Mouse (Mus musculus): Measurements from ENCODE around the gene Med12.

The Med12 gene

GRCm38 (mm10) chrX:101273875-101274738, at the start of gene Med12:
Med12 (plus strand) TSS chrX:101274030.
- no peaks in the 10 kb centered on the region for H3K27me3 ChIP-seq (ENCODE audit: insufficient read depth, low read length)
- H3K36me3 ChIP-seq (ENCODE audit: insufficient read depth, low read length) = peaks cover 39% of the 10 kb centered on the region
- no peak for TF ChIP-seq NANOG (IDR thresholded peaks at IDR 0.05; ENCODE audit: borderline replicate concordance, low read length)
- no peak for TF ChIP-seq CTCF (conservative IDR thresholded peaks at IDR 0.05; ENCODE audit: low read length)
- TF ChIP-seq POU5F1 (IDR thresholded peaks at IDR 0.05; ENCODE audit: borderline replicate concordance, low read length) = no peak
- peaks cover 18% of the 10 kb centered on the region for H3K4me1 ChIP-seq (replicated peaks; ENCODE audit: low read depth, low read length)
- peak within 1 kb of the TSS; percentile 81 for H3K4me3 ChIP-seq (replicated peaks; ENCODE audit: low read length)
- no peaks in the 10 kb centered on the region for H3K9me3 ChIP-seq (ENCODE audit: low read length)

GRCm38 (mm10) chrX:101245011-101245410, 28.8 kb upstream of the Med12 start:
- H3K36me3 ChIP-seq (ENCODE audit: insufficient read depth, low read length) = no peaks in the 10 kb centered on the region
- H3K27me3 ChIP-seq (ENCODE audit: insufficient read depth, low read length) = no peaks in the 10 kb centered on the region
- H3K4me3 ChIP-seq (replicated peaks; ENCODE audit: low read length) = no peak overlapping the region
- H3K4me1 ChIP-seq (replicated peaks; ENCODE audit: low read depth, low read length) = peaks cover 17% of the 10 kb centered on the region
- no peak for TF ChIP-seq POU5F1 (IDR thresholded peaks at IDR 0.05; ENCODE audit: borderline replicate concordance, low read length)
- TF ChIP-seq CTCF (conservative IDR thresholded peaks at IDR 0.05; ENCODE audit: low read length) = no peak
- TF ChIP-seq NANOG (IDR thresholded peaks at IDR 0.05; ENCODE audit: borderline replicate concordance, low read length) = no peak
- no peaks in the 10 kb centered on the region for H3K9me3 ChIP-seq (ENCODE audit: low read length)

- H3K27me3 ChIP-seq (ENCODE audit: insufficient read depth, low read length) = peaks cover 3% of the 10 kb centered on the region; the same call in 1 of the 2 replicates
- peak within 1 kb of the TSS; percentile 83 for H3K4me3 ChIP-seq (replicated peaks; ENCODE audit: low read length)
- no peaks in the 10 kb centered on the region for H3K9me3 ChIP-seq (ENCODE audit: low read length)
- peaks cover 37% of the 10 kb centered on the region for H3K4me1 ChIP-seq (replicated peaks; ENCODE audit: low read depth, low read length)
- TF ChIP-seq POU5F1 (IDR thresholded peaks at IDR 0.05; ENCODE audit: borderline replicate concordance, low read length) (no peak), CTCF (conservative IDR thresholded peaks at IDR 0.05; ENCODE audit: low read length) (no peak), NANOG (IDR thresholded peaks at IDR 0.05; ENCODE audit: borderline replicate concordance, low read length) (no peak)
- peaks cover 12% of the 10 kb centered on the region for H3K36me3 ChIP-seq (ENCODE audit: insufficient read depth, low read length)
These were observed 19.7 kb upstream of the Med12 start, which contains the start of gene Foxo4 for GRCm38 (mm10) chrX:101253952-101254729. Foxo4 (plus strand) TSS chrX:101254528.

GRCm38 (mm10) chrX:101254740-101255139, 19.1 kb upstream of the Med12 start:
- TF ChIP-seq CTCF (conservative IDR thresholded peaks at IDR 0.05; ENCODE audit: low read length) = no peak
- TF ChIP-seq POU5F1 (IDR thresholded peaks at IDR 0.05; ENCODE audit: borderline replicate concordance, low read length) = no peak
- no peak for TF ChIP-seq NANOG (IDR thresholded peaks at IDR 0.05; ENCODE audit: borderline replicate concordance, low read length)
- Histone ChIP-seq H3K9me3 (ENCODE audit: low read length) (no peaks in the 10 kb centered on the region), H3K4me1 (replicated peaks; ENCODE audit: low read depth, low read length) (peaks cover 43% of the 10 kb centered on the region), H3K36me3 (ENCODE audit: insufficient read depth, low read length) (peaks cover 14% of the 10 kb centered on the region), H3K4me3 (replicated peaks; ENCODE audit: low read length) (peak overlapping the region; percentile 83), H3K27me3 (ENCODE audit: insufficient read depth, low read length) (peaks cover 3% of the 10 kb centered on the region; the same call in 1 of the 2 replicates)

GRCm38 (mm10) chrX:101256603-101257002, 17.2 kb upstream of the Med12 start:
- peaks cover 52% of the 10 kb centered on the region for H3K4me1 ChIP-seq (replicated peaks; ENCODE audit: low read depth, low read length)
- H3K36me3 ChIP-seq (ENCODE audit: insufficient read depth, low read length) = peaks cover 14% of the 10 kb centered on the region
- no peak; the same call in 1 of the 2 replicates for TF ChIP-seq CTCF (conservative IDR thresholded peaks at IDR 0.05; ENCODE audit: low read length)
- TF ChIP-seq POU5F1 (IDR thresholded peaks at IDR 0.05; ENCODE audit: borderline replicate concordance, low read length) = no peak
- TF ChIP-seq NANOG (IDR thresholded peaks at IDR 0.05; ENCODE audit: borderline replicate concordance, low read length) = no peak
- H3K27me3 ChIP-seq (ENCODE audit: insufficient read depth, low read length) = peaks cover 3% of the 10 kb centered on the region; the same call in 1 of the 2 replicates
- H3K4me3 ChIP-seq (replicated peaks; ENCODE audit: low read length) = peak overlapping the region; percentile 83
- no peaks in the 10 kb centered on the region for H3K9me3 ChIP-seq (ENCODE audit: low read length)

- Histone ChIP-seq H3K4me3 (replicated peaks; ENCODE audit: low read length) (peak overlapping the region; percentile 23; the same call in 1 of the 2 replicates), H3K4me1 (replicated peaks; ENCODE audit: low read depth, low read length) (peaks cover 58% of the 10 kb centered on the region), H3K9me3 (ENCODE audit: low read length) (no peaks in the 10 kb centered on the region), H3K36me3 (ENCODE audit: insufficient read depth, low read length) (peaks cover 14% of the 10 kb centered on the region), H3K27me3 (ENCODE audit: insufficient read depth, low read length) (peaks cover 3% of the 10 kb centered on the region; the same call in 1 of the 2 replicates)
- TF ChIP-seq POU5F1 (IDR thresholded peaks at IDR 0.05; ENCODE audit: borderline replicate concordance, low read length) = no peak
These were observed 13.1 kb upstream of the Med12 start for GRCm38 (mm10) chrX:101260441-101261325.

- peaks cover 46% of the 10 kb centered on the region for H3K4me1 ChIP-seq (replicated peaks; ENCODE audit: low read depth, low read length)
- TF ChIP-seq CTCF (conservative IDR thresholded peaks at IDR 0.05; ENCODE audit: low read length) (no peak), NANOG (IDR thresholded peaks at IDR 0.05; ENCODE audit: borderline replicate concordance, low read length) (no peak), POU5F1 (IDR thresholded peaks at IDR 0.05; ENCODE audit: borderline replicate concordance, low read length) (no peak)
- no peak within 1 kb of the TSS for H3K4me3 ChIP-seq (replicated peaks; ENCODE audit: low read length)
- peaks cover 4% of the 10 kb centered on the region; the same call in 1 of the 2 replicates for H3K36me3 ChIP-seq (ENCODE audit: insufficient read depth, low read length)
- no peaks in the 10 kb centered on the region for H3K9me3 ChIP-seq (ENCODE audit: low read length)
- no peaks in the 10 kb centered on the region for H3K27me3 ChIP-seq (ENCODE audit: insufficient read depth, low read length)
These were observed 9.9 kb upstream of the Med12 start, which contains the start of gene Gm614 for GRCm38 (mm10) chrX:101263892-101264291. Gm614 (minus strand) TSS chrX:101263992.

Data from E14TG2a.4 (cell line).